Mouse (Mus musculus): ENCODE data around the gene Cdr2. TPM values are rescaled to one million over a fixed set of nuclear protein-coding genes. Genes with fewer than 3 reads are reported as not detected.
A peak's percentile ranks its signal among the peaks of the same experiment; 100 is the strongest.
"Not testable (repeated sequence)": the region's sequence is repeated elsewhere in the genome, so short reads cannot be mapped to it uniquely, and the experiment has no call there.

Cdr2 gene
- polyA plus RNA-seq, 1 experiment from 2014 or later = 13.6 TPM

DNA sequence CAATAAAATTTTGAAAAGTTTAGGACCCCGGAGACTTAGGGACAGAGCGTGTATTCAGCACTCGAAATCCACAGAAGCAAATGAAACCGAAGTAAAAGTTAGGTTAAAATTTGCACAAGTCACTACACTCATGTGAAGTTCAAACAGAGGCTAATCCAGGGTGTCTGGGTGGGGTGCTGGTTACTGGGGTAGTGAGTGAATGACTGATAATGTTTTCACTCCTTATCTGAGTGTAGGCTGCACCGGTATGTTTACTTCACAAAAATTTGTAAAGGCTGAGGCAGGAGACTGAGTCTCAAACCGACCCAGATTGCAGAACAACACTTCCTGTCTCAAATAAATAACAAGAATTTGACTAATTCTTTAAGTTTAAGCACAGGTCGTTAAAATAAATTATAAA, 12.9 kb downstream of the Cdr2 start:
- no peak for ATAC-seq (ENCODE audit: extremely low read depth, insufficient number of reproducible peaks, low FRiP score, low TSS enrichment)
- peak overlapping the region; percentile 33 for H3K4me2 ChIP-seq
- no peak overlapping the region; the same call in 1 of the 2 replicates for H3K4me3 ChIP-seq
- no peaks in the 10 kb centered on the region for H3K9me3 ChIP-seq
- peaks cover 32% of the 10 kb centered on the region for H3K4me1 ChIP-seq
- H3K36me3 ChIP-seq = peaks cover 27% of the 10 kb centered on the region
- H3K27me3 ChIP-seq (replicated peaks) = no peaks in the 10 kb centered on the region
- H3K27ac ChIP-seq (replicated peaks) = no peak overlapping the region
- 61% methylated on average over 7 of the region's 7 CpGs for WGBS
- H3K9ac ChIP-seq = no peak overlapping the region

DNA sequence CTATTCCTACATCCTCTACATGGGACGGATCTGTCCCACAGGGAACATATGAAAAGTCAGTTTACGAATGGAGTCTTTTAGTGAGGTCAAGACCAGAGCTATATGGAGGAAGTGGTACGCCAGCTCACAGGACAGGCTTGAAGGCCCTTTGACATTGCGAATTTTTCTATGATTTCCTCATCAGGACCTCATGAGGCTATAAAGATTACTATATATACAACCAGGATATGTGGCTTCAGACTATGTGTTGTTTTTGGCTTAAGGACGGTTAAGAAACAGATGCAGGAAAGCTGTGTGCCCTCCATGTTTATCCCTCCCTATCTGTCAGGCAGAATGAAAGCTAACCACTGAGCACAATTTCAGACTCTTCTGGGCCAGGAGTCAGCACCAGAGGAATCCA, 19.0 kb downstream of the Cdr2 start:
- H3K36me3 ChIP-seq = peaks cover 40% of the 10 kb centered on the region
- no peaks in the 10 kb centered on the region for H3K9me3 ChIP-seq
- no peaks in the 10 kb centered on the region for H3K27me3 ChIP-seq (replicated peaks)
- ATAC-seq (ENCODE audit: extremely low read depth, insufficient number of reproducible peaks, low FRiP score, low TSS enrichment) = no peak
- H3K4me1 ChIP-seq = 0 out of 2 replicates have a peak, but pooled peaks cover 3% of the 10 kb centered on the region
- no peak overlapping the region for H3K9ac ChIP-seq
- no peak overlapping the region for H3K27ac ChIP-seq (replicated peaks)
- no peak overlapping the region for H3K4me2 ChIP-seq
- WGBS = 79% methylated on average over 5 of the region's 5 CpGs
- no peak overlapping the region for H3K4me3 ChIP-seq

DNA sequence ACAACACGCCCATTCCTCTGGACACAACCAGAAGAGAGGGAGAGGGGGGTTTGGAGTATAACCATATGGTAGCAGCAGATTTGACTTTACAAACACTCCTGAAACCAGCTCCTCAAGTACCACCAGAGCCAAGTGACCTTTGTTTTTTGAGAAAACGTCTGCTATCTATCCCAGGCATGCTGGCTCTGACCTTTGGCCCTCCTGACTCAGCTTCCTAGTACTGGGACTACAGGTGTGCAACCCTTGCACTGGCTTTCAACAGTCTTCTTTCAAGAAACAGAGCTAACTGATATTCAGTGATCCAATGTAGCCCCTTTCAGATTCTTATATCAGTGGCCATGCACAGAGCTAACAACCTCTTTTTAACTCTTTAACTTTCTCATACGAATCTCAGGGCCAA, 20.2 kb downstream of the Cdr2 start:
- no peak for ATAC-seq (ENCODE audit: extremely low read depth, insufficient number of reproducible peaks, low FRiP score, low TSS enrichment)
- Histone ChIP-seq H3K27ac (replicated peaks) (no peak overlapping the region), H3K27me3 (replicated peaks) (no peaks in the 10 kb centered on the region), H3K9me3 (no peaks in the 10 kb centered on the region), H3K4me1 (0 out of 2 replicates have a peak, but pooled peaks cover 3% of the 10 kb centered on the region), H3K4me3 (no peak overlapping the region), H3K4me2 (no peak overlapping the region), H3K9ac (no peak overlapping the region), H3K36me3 (peaks cover 41% of the 10 kb centered on the region)
- 63% methylated on average over 3 of the region's 3 CpGs for WGBS

DNA sequence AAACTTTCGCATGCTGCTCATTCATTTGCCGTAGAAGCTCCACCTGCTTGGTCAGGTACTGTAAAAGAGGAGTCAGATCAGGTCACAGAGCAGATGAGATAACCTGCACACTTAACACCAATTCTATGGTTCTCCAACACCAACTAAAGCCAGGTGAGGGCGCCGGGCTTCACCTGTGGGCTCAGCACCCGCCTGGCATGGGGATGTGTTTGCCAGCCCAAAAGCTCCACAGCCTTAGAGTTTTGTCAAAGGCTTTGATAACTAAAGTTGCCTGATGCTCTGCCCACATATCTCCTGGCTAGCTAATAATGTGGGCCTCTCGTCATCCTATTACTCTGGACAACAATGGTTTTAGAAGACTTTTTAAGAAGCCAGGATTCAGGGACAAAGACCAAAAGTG, 21.5 kb downstream of the Cdr2 start:
- Histone ChIP-seq H3K9ac (no peak overlapping the region), H3K27me3 (replicated peaks) (no peaks in the 10 kb centered on the region), H3K27ac (replicated peaks) (no peak overlapping the region), H3K4me2 (no peak overlapping the region), H3K36me3 (peaks cover 54% of the 10 kb centered on the region), H3K4me3 (no peak overlapping the region), H3K9me3 (no peaks in the 10 kb centered on the region), H3K4me1 (0 out of 2 replicates have a peak, but pooled peaks cover 3% of the 10 kb centered on the region)
- WGBS = 84% methylated on average over 6 of the region's 6 CpGs
- no peak for ATAC-seq (ENCODE audit: extremely low read depth, insufficient number of reproducible peaks, low FRiP score, low TSS enrichment)

DNA sequence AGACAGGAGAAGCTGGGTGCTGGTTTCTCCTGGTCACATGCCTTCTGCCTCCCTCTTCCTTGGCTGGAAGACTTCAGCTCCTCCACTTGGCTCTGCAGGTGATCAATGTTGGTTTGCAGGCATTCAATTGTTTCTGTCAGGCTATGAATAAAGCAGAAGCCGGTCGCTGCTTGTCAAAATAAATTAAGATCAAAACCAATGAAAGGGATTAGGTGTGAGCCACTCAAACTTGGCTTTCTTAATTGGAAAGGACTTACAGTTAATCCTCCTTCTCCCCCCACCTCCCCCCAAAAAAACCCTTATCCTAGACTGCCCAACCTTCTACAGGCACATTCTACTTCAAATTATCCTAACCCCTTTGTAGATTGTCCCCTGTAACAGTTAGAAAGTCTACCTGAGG, 22.0 kb downstream of the Cdr2 start:
- H3K27me3 ChIP-seq (replicated peaks) = no peaks in the 10 kb centered on the region
- H3K4me3 ChIP-seq = no peak overlapping the region
- WGBS = 93% methylated on average over 2 of the region's 2 CpGs
- H3K4me2 ChIP-seq = no peak overlapping the region
- H3K9me3 ChIP-seq = no peaks in the 10 kb centered on the region
- H3K4me1 ChIP-seq = 0 out of 2 replicates have a peak, but pooled peaks cover 3% of the 10 kb centered on the region
- no peak overlapping the region for H3K9ac ChIP-seq
- H3K36me3 ChIP-seq = peaks cover 56% of the 10 kb centered on the region
- ATAC-seq (ENCODE audit: extremely low read depth, insufficient number of reproducible peaks, low FRiP score, low TSS enrichment) = no peak
- no peak overlapping the region for H3K27ac ChIP-seq (replicated peaks)

DNA sequence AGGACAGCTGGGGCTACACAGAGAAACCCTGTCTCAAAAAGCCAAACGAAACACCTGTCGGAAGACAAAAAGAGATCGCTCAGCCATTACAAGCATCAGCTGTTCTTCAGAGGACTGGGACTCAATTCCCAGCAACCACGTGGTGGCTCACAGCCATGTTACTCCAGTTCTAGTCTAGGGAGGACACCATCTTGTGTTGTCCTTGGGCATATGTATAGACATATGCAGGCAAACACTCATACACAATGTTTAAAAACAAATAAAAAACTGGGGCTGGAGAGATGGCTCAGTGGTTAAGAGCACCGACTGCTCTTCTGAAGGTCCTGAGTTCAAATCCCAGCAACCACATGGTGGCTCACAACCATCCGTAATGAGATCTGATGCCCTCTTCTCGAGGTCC, 28.5 kb downstream of the Cdr2 start:
- not testable (repeated sequence) for H3K4me2 ChIP-seq; ATAC-seq (ENCODE audit: extremely low read depth, insufficient number of reproducible peaks, low FRiP score, low TSS enrichment); H3K27me3 ChIP-seq (replicated peaks); H3K27ac ChIP-seq (replicated peaks); H3K4me3 ChIP-seq; H3K9me3 ChIP-seq; H3K9ac ChIP-seq; H3K4me1 ChIP-seq
- H3K36me3 ChIP-seq = peaks cover 52% of the 10 kb centered on the region
- 86% methylated on average over 7 of the region's 7 CpGs for WGBS

DNA sequence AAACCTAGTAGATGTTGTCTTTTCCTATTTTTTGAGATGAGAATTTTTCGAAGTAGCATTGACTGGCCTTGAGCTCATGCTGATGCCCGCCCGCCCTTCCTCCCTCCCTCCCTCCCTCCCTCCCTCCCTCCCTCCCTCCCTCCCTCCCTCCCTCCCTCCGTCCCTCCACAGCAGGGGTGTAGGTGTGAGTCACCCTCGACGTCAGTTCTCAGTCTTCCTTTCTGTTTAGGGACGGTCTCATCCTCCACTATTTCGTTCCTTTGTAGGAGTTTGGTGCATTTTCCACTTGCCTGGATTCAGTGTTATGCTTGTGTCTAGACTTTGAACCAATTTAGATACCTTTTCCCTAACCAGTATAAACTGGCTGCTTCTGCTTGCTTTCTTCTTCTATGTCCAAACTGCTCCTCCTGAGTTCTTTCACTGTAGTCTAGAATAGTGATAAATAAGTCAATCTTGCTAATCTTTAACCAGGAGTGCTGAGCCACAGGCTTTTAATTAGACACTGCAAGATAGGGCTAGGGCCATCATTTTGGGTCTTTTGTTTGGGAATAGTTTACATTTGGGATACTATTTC, 38.1 kb downstream of the Cdr2 start:
- no peak overlapping the region for H3K4me2 ChIP-seq
- H3K4me1 ChIP-seq = no peaks in the 10 kb centered on the region
- no peaks in the 10 kb centered on the region for H3K27me3 ChIP-seq (replicated peaks)
- no peak overlapping the region for H3K27ac ChIP-seq (replicated peaks)
- ATAC-seq (ENCODE audit: extremely low read depth, insufficient number of reproducible peaks, low FRiP score, low TSS enrichment) = no peak
- H3K4me3 ChIP-seq = no peak overlapping the region
- no peak overlapping the region for H3K9ac ChIP-seq
- peaks cover 87% of the 10 kb centered on the region for H3K36me3 ChIP-seq
- no peaks in the 10 kb centered on the region for H3K9me3 ChIP-seq
- 67% methylated on average over 7 of the region's 8 CpGs for WGBS

DNA sequence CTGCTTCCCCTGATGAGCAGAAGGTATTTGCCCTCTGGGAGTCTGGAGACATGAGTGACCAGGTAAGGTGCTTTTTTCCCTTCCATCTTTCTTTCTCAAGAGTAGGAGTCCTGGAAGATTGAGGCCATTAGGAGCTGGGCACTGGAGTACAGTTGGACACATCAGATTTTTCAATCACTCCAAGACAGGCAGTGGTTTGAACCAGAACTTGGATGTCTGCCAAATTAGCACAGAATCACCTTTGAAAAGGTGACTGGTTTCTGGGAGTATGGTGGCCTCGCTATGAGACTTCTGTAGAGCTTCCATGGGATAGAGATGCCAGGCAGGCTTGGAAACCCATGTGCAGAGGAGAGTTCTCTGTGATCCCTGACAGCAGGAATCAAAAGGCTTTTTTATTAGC, 39.6 kb downstream of the Cdr2 start:
- Histone ChIP-seq H3K4me3 (no peak overlapping the region), H3K27ac (replicated peaks) (no peak overlapping the region), H3K36me3 (peaks cover 87% of the 10 kb centered on the region), H3K27me3 (replicated peaks) (no peaks in the 10 kb centered on the region), H3K4me1 (no peaks in the 10 kb centered on the region), H3K4me2 (no peak overlapping the region), H3K9me3 (no peaks in the 10 kb centered on the region), H3K9ac (no peak overlapping the region)
- WGBS = 76% methylated on average over 1 of the region's 1 CpGs
- no peak for ATAC-seq (ENCODE audit: extremely low read depth, insufficient number of reproducible peaks, low FRiP score, low TSS enrichment)

DNA sequence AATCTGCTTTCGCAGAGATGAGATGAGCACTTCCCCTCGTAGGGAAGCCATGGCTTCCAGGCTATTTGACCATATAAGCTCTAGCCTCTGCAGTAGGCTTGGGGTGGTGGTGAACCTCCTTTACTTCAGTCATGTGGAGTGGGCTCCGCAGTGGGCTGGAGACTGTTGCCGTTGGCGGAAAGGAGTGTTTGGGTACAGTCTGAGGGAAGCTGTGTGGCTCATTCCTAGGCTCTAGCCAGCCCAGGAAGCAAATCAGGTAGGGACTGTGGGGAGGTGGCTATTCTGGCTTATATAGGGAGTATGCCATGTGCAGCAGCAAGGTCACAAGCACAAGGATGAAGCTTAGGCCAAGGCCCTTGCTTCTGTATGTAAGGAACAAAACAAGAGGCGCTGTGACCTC, 40.9 kb downstream of the Cdr2 start:
- H3K36me3 ChIP-seq = peaks cover 94% of the 10 kb centered on the region
- H3K4me3 ChIP-seq = no peak overlapping the region
- no peak overlapping the region for H3K27ac ChIP-seq (replicated peaks)
- no peaks in the 10 kb centered on the region for H3K9me3 ChIP-seq
- WGBS = 92% methylated on average over 6 of the region's 6 CpGs
- no peak overlapping the region for H3K4me2 ChIP-seq
- no peak overlapping the region for H3K9ac ChIP-seq
- H3K27me3 ChIP-seq (replicated peaks) = no peaks in the 10 kb centered on the region
- ATAC-seq (ENCODE audit: extremely low read depth, insufficient number of reproducible peaks, low FRiP score, low TSS enrichment) = no peak
- no peaks in the 10 kb centered on the region for H3K4me1 ChIP-seq

DNA sequence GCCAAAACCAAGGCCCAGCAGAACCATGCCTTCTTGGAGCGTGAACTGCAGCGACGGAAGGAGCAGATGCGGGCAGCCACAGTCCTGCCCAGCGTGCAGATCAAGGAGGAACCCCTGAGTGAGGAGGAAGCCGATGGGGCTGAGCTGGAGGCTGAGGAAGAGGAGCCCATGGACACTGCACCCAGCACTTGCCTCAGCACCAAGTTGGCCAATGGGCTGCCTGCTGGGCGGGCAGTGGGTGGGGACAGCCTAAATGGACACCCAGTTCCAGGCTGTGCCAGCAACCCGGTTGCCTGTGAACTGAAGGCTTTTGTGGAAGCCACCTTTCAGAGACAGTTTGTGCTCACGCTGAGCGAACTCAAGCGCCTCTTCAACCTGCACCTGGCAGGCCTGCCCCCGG, 41.8 kb downstream of the Cdr2 start:
- no peak overlapping the region for H3K4me2 ChIP-seq
- WGBS = 88% methylated on average over 12 of the region's 12 CpGs
- H3K36me3 ChIP-seq = peaks cover 94% of the 10 kb centered on the region

DNA sequence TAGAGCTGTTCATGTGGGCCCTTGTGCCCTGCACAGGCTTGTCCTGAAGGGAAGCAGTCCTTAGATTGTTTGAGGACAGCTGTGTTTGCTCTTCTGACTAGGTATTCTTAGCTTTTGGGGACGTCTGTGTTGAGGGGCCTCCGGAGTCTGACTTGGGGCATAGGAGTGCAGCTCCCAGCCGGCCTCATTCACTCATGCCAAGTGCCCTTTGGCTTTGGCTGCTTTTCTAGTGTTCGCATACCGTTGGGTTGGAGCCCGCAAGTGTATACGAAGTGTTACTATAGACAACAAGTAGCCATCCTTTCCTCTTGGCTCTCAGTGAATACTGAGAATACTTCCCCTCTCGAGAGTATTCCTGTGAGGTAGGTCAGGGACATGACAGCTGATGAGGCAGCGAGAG, 43.9 kb downstream of the Cdr2 start:
- no peak overlapping the region for H3K4me3 ChIP-seq
- 87% methylated on average over 9 of the region's 9 CpGs for WGBS
- no peaks in the 10 kb centered on the region for H3K27me3 ChIP-seq (replicated peaks)
- no peak for ATAC-seq (ENCODE audit: extremely low read depth, insufficient number of reproducible peaks, low FRiP score, low TSS enrichment)
- H3K9me3 ChIP-seq = no peaks in the 10 kb centered on the region
- H3K4me2 ChIP-seq = no peak overlapping the region
- H3K27ac ChIP-seq (replicated peaks) = no peak overlapping the region
- H3K9ac ChIP-seq = no peak overlapping the region
- H3K36me3 ChIP-seq = peaks cover 100% of the 10 kb centered on the region
- no peaks in the 10 kb centered on the region for H3K4me1 ChIP-seq

More for the DNA sequence above, 41.8 kb downstream of the Cdr2 start:
- Histone ChIP-seq H3K27ac (replicated peaks) (no peak overlapping the region), H3K4me3 (no peak overlapping the region), H3K4me1 (no peaks in the 10 kb centered on the region), H3K9ac (no peak overlapping the region), H3K9me3 (no peaks in the 10 kb centered on the region), H3K27me3 (replicated peaks) (no peaks in the 10 kb centered on the region)
- no peak for ATAC-seq (ENCODE audit: extremely low read depth, insufficient number of reproducible peaks, low FRiP score, low TSS enrichment)

DNA sequence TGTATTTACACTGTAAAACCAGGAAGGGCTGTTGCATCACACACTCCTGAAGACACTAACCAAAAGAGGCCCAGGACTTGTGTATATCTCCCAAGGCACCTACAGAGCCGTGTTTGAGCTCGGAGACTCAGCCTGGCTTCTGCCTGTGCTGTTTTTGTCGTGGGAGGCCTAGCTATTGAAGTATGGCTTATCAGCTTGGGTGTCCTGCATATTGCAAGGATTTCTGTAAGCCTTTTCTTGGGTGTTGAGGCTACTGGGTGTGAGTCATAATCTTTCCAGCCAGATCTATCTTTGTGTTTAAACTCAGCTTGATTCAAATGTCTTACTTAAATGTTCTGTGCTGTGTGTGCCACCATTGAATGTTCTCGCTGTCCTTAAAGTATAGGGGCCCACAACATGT, 45.6 kb downstream of the Cdr2 start:
- Histone ChIP-seq H3K36me3 (peaks cover 100% of the 10 kb centered on the region), H3K4me2 (no peak overlapping the region), H3K9me3 (no peaks in the 10 kb centered on the region), H3K27ac (replicated peaks) (no peak overlapping the region), H3K9ac (no peak overlapping the region), H3K4me1 (no peaks in the 10 kb centered on the region), H3K27me3 (replicated peaks) (no peaks in the 10 kb centered on the region), H3K4me3 (no peak overlapping the region)
- ATAC-seq (ENCODE audit: extremely low read depth, insufficient number of reproducible peaks, low FRiP score, low TSS enrichment) = no peak
- WGBS = 79% methylated on average over 4 of the region's 4 CpGs
